Mouse (Mus musculus): ENCODE results near the gene Bcl2l10. TPM values are rescaled to one million over a fixed set of nuclear protein-coding genes. Genes with fewer than 3 reads are reported as not detected.

The Bcl2l10 gene
- total RNA-seq (2017) = not detected in 2 replicates

- no peak for ATAC-seq (ENCODE audit: extremely low read depth, insufficient number of reproducible peaks, low FRiP score, poor library complexity, severe bottlenecking)
These were observed at the start of gene Bcl2l10 for GRCm38 (mm10) chr9:75347458-75347857. Gene Bcl2l10 (plus strand): TSS chr9:75347758.

GRCm38 (mm10) chr9:75299342-75299741, 48.2 kb upstream of the Bcl2l10 start:
- ATAC-seq (ENCODE audit: extremely low read depth, insufficient number of reproducible peaks, low FRiP score, poor library complexity, severe bottlenecking) = no peak

- ATAC-seq (ENCODE audit: extremely low read depth, insufficient number of reproducible peaks, low FRiP score, poor library complexity, severe bottlenecking) = no peak
These were observed 44.5 kb upstream of the Bcl2l10 start for GRCm38 (mm10) chr9:75303033-75303432.

DNA sequence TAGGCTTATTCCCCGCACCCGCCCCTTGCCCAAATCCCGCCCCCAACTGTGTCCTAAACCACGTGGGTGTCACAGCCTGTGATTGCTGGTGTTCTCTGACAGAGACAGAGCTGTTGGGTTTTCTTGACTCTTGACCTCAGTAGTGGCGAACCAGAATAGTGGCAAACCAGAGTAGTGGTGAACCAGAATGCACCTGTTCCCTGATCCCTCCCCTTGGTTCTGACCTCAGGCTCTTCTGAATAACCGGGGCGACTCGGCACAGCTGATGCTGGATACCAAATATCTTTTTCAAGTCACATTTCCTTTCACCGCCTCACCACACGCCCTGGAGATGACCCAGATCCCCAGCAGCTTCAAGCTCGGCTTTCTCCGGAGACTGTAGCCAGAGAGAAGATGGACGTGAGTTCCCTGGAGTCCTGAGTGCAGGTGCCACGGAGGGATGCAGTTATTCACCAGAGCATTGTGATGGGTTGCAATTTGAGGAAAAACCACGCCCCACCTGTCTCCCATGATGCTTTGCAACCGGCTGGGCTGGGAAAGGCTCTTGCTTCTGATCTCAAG, 43.8 kb upstream of the Bcl2l10 start:
- ATAC-seq (ENCODE audit: extremely low read depth, insufficient number of reproducible peaks, low FRiP score, poor library complexity, severe bottlenecking) = no peak

- ATAC-seq (ENCODE audit: extremely low read depth, insufficient number of reproducible peaks, low FRiP score, poor library complexity, severe bottlenecking) = no peak
These were observed 43.3 kb upstream of the Bcl2l10 start for GRCm38 (mm10) chr9:75304286-75304685.

- no peak for ATAC-seq (ENCODE audit: extremely low read depth, insufficient number of reproducible peaks, low FRiP score, poor library complexity, severe bottlenecking)
These were observed 41.2 kb upstream of the Bcl2l10 start, which contains the start of gene Gnb5 for GRCm38 (mm10) chr9:75306126-75306898. Gene Gnb5 (plus strand): TSS chr9:75306288.

DNA sequence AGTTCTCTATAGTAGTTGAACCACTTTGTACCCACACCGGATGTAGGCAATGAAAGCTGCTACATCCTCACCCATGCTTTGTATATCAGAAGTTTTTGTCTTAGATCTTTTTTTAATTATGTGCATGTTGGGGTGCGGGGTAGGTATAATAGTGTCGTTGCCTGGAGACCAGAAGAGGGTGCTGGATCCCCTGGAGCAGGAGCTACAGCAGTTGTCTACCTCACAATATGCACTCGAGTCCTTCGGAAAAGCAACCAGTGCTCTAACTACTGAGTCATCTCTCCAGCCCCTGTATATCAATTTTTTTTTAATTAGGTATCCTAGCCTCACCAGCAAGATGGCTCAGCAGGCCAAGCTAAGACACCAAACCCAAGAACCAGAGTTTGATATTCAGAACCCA, 40.5 kb upstream of the Bcl2l10 start:
- no peak for ATAC-seq (ENCODE audit: extremely low read depth, insufficient number of reproducible peaks, low FRiP score, poor library complexity, severe bottlenecking)

DNA sequence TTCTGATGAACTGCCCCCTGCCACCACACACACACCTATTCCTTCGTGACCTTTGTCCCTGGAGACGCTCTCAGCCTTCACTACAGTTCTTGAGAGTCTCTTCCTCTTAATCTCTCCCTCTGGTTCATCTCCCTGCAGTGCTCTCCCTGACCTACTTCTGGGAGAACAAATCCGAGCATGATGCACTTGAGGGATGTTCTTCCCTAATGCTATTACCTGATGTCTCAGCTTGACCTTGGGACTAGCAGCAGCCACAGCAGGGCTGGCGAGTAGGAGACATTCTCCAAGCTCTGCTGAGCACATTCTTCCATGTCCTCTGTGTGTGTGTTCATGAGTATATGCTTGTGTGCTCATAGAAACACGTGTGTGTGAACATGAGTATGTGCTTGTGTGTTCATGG, 38.9 kb upstream of the Bcl2l10 start:
- no peak for ATAC-seq (ENCODE audit: extremely low read depth, insufficient number of reproducible peaks, low FRiP score, poor library complexity, severe bottlenecking)

GRCm38 (mm10) chr9:75312008-75312407, 35.5 kb upstream of the Bcl2l10 start:
- ATAC-seq (ENCODE audit: extremely low read depth, insufficient number of reproducible peaks, low FRiP score, poor library complexity, severe bottlenecking) = 0 out of 2 replicates have a peak, but pooled peaks have one; percentile 33

- no peak for ATAC-seq (ENCODE audit: extremely low read depth, insufficient number of reproducible peaks, low FRiP score, poor library complexity, severe bottlenecking)
These were observed 34.3 kb upstream of the Bcl2l10 start for GRCm38 (mm10) chr9:75313138-75313831.

DNA sequence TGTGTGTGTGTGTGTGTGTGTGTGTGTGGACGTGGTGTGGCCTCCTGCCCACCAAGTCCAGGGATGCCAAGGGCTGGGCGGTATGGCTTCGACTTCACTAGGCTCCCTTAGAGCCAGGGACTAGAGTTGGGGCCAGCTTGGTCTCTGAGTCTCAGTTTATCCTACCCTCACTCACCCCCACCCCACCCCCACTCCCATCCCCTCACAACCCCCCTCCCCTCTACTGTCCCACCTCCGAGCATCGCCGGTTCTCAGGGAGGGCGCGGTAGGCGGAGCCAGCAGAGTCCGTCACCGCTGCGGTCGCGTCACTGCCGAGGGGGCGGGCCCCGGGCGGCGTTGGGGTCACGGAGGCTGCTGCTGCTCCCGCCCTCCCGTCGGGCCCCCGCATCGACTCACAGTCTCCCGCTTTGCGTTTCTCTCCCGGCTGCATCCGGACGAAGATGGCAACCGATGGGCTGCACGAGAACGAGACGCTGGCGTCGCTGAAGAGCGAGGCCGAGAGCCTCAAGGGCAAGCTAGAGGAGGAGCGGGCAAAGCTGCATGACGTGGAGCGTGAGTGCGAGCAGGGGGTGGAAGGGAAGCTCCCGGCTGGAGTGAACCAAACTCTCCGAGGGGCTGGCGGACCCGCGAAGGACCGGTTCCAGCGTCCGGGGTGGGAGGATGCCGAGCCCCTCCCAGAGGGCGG, 33.6 kb upstream of the Bcl2l10 start:
- ATAC-seq (ENCODE audit: extremely low read depth, insufficient number of reproducible peaks, low FRiP score, poor library complexity, severe bottlenecking) = peak; percentile 49; the same call in 1 of the 2 replicates

- ATAC-seq (ENCODE audit: extremely low read depth, insufficient number of reproducible peaks, low FRiP score, poor library complexity, severe bottlenecking) = no peak
These were observed 32.9 kb upstream of the Bcl2l10 start for GRCm38 (mm10) chr9:75314517-75315105.

- no peak for ATAC-seq (ENCODE audit: extremely low read depth, insufficient number of reproducible peaks, low FRiP score, poor library complexity, severe bottlenecking)
These were observed 32.3 kb upstream of the Bcl2l10 start for GRCm38 (mm10) chr9:75315238-75315637.

DNA sequence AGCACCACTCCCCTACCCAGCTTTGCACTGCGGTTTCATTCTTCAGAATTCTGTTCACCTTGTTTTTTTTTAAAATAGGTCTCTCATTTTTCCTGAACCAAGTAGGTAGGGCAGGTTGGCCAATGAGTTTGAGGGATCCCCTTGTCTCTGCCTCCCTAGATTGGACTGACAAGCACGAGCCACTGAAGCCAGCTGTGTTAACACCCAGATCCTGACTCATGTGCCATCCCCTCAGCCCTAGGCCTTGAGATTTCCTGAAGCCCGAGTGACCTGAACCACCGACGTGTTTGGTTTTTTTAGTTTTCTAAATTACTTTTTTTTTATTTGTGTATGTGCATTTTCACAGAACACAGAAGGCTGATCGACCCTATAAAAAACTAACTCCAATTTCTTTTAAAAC, 30.8 kb upstream of the Bcl2l10 start:
- ATAC-seq (ENCODE audit: extremely low read depth, insufficient number of reproducible peaks, low FRiP score, poor library complexity, severe bottlenecking) = no peak

DNA sequence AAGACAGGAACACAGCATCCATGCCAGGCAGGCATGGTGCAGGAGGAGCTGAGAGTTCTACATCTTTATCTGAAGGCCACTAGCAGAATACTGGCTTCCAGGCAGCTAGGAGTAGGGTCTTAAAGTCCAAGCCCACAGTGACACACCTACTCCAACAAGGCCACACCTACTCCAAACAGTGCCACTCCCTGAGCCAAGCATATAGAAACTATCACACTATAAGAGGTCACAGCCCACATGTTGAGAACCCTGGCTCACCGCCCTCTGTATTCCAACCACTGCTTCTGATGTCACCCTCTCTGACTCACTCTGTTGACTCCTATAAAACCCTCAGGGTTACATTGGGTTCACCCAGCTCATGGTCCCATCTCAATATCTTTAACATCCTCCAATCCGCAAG, 29.4 kb upstream of the Bcl2l10 start:
- no peak for ATAC-seq (ENCODE audit: extremely low read depth, insufficient number of reproducible peaks, low FRiP score, poor library complexity, severe bottlenecking)

- no peak for ATAC-seq (ENCODE audit: extremely low read depth, insufficient number of reproducible peaks, low FRiP score, poor library complexity, severe bottlenecking)
These were observed 28.2 kb upstream of the Bcl2l10 start for GRCm38 (mm10) chr9:75319365-75319764.

- no peak for ATAC-seq (ENCODE audit: extremely low read depth, insufficient number of reproducible peaks, low FRiP score, poor library complexity, severe bottlenecking)
These were observed 25.3 kb upstream of the Bcl2l10 start for GRCm38 (mm10) chr9:75322099-75322885.

GRCm38 (mm10) chr9:75328047-75328446, 19.5 kb upstream of the Bcl2l10 start:
- ATAC-seq (ENCODE audit: extremely low read depth, insufficient number of reproducible peaks, low FRiP score, poor library complexity, severe bottlenecking) = no peak
